Mouse (Mus musculus) spleen, adult 2 months (tissue): ENCODE data around the gene Vti1a. TPM values are rescaled to one million over a fixed set of nuclear protein-coding genes. Genes with fewer than 3 reads are reported as not detected.
A peak's percentile ranks its signal among the peaks of the same experiment; 100 is the strongest.

Experiments
- DNase-seq, 2 experiments: peaks; one replicate each; pipeline versions ENCODE4 v3.0.0 to v3.0.0-alpha.2; 2012 to 2021; ENCODE audit warnings: low spot score in 2 of 2, low read depth in 1 of 2
- H3K27ac ChIP-seq: fragments of 200-500 bp; 2 replicates; pipeline ENCODE4 v1.5.1; 2012; ENCODE audit warnings: low read length, inconsistent platforms; ENCODE audit not compliant: insufficient read depth
- H3K27me3 ChIP-seq: fragments of 200-500 bp; 2 replicates; pipeline ENCODE4 v1.6.1; 2012; ENCODE audit warnings: mild to moderate bottlenecking, moderate library complexity, low read length, inconsistent platforms; ENCODE audit not compliant: control insufficient read depth, insufficient read depth
- H3K36me3 ChIP-seq: fragments of 200-500 bp; 2 replicates; pipeline ENCODE4 v1.6.1; 2012; ENCODE audit warnings: mild to moderate bottlenecking, low read length, inconsistent platforms; ENCODE audit not compliant: control insufficient read depth, insufficient read depth
- H3K4me1 ChIP-seq: fragments of 200-500 bp; 2 replicates; pipeline ENCODE4 v1.6.1; 2011; ENCODE audit warnings: inconsistent platforms; ENCODE audit not compliant: control insufficient read depth, insufficient read depth, insufficient read length
- H3K4me3 ChIP-seq: fragments of 200-500 bp; 2 replicates; pipeline ENCODE4 v1.5.1; 2011; ENCODE audit warnings: mild to moderate bottlenecking, inconsistent platforms; ENCODE audit not compliant: insufficient read depth, insufficient read length; ENCODE audit errors: extremely low read depth
- CTCF ChIP-seq: fragments of 200-500 bp; IDR thresholded peaks from 2 replicates; pipeline ENCODE4 v1.5.1; 2011; ENCODE audit warnings: mild to moderate bottlenecking, inconsistent platforms; ENCODE audit not compliant: insufficient read depth, insufficient read length, insufficient replicate concordance; ENCODE audit errors: extremely low read depth
- POLR2A ChIP-seq: fragments of 200-500 bp; IDR thresholded peaks from 2 replicates; pipeline ENCODE4 v1.6.1; 2011; ENCODE audit warnings: low read depth, low read length, inconsistent platforms
- WGBS: fragments of 180-500 bp; shearing (Covaris S2); methylation state at CpG from one replicate; pipeline ENCODE4 v1.1.7; 2018; 5-methylcytosine and 5-hydroxymethylcytosine counted together
- polyA plus RNA-seq: library from polyadenylated mRNA; depleted of rRNA; stranded (reverse); fragments of >200 nt; gene quantifications from 2 replicates; pipeline ENCODE4 v1.2.3, GENCODE M21; 2012; rRNA removed

The Vti1a gene
- polyA plus RNA-seq, 1 experiment = 7.0 TPM

- Histone ChIP-seq H3K27ac (no peak overlapping the region), H3K4me1 (peaks cover 8% of the 10 kb centered on the region; the same call in 1 of the 2 replicates), H3K36me3 (no peaks in the 10 kb centered on the region), H3K4me3 (no peak overlapping the region), H3K27me3 (no peaks in the 10 kb centered on the region)
- TF ChIP-seq POLR2A = no peak
- TF ChIP-seq CTCF = no peak
- 82% methylated on average over 5 of the region's 5 CpGs for WGBS
- no peak for DNase-seq
Observed at GRCm38 (mm10) chr19:55662521-55663223, 346.6 kb downstream of the Vti1a start.

GRCm38 (mm10) chr19:55667787-55668186, 351.7 kb downstream of the Vti1a start:
- TF ChIP-seq CTCF = no peak
- TF ChIP-seq POLR2A = no peak
- Histone ChIP-seq H3K27ac (no peak overlapping the region), H3K36me3 (no peaks in the 10 kb centered on the region), H3K4me1 (peaks cover 12% of the 10 kb centered on the region; the same call in 1 of the 2 replicates), H3K27me3 (no peaks in the 10 kb centered on the region), H3K4me3 (no peak overlapping the region)
- DNase-seq = peak; percentile 42 to 59
- WGBS = 13% methylated on average over 9 of the region's 9 CpGs

GRCm38 (mm10) chr19:55668896-55669295, 352.8 kb downstream of the Vti1a start:
- Histone ChIP-seq H3K36me3 (no peaks in the 10 kb centered on the region), H3K4me1 (peaks cover 12% of the 10 kb centered on the region; the same call in 1 of the 2 replicates), H3K4me3 (no peak overlapping the region), H3K27ac (no peak overlapping the region), H3K27me3 (no peaks in the 10 kb centered on the region)
- no peak for TF ChIP-seq POLR2A
- TF ChIP-seq CTCF = no peak
- WGBS = 86% methylated on average over 9 of the region's 9 CpGs
- no peak for DNase-seq

Other genes with a start within 250 kb of the Vti1a start
- gene Gpam, start 189.1 kb upstream of the Vti1a start, polyA plus RNA-seq = 6.2 and 8.3 TPM in 2 replicates
- gene Tectb, start 135.6 kb upstream of the Vti1a start, polyA plus RNA-seq = 0.04 TPM in 1 of 2 replicates, not detected in the other
- gene Gucy2g, start 75.1 kb upstream of the Vti1a start, polyA plus RNA-seq = 0.15 and 0.22 TPM in 2 replicates
- 9.3 and 10.5 TPM in 2 replicates for gene Acsl5, start 64.4 kb upstream of the Vti1a start, polyA plus RNA-seq
- gene Zdhhc6, start 263 bp upstream of the Vti1a start, polyA plus RNA-seq = 5.8 and 6.3 TPM in 2 replicates